Mouse (Mus musculus): ENCODE results near the gene Golt1b. TPM values are rescaled to one million over a fixed set of nuclear protein-coding genes. Genes with fewer than 3 reads are reported as not detected.

Golt1b gene
- 62.2 and 68.5 TPM in 2 replicates for polyA plus RNA-seq (2015; fragmentation: Nextera tagmentation; extraction: Ambion mirVana)

DNA sequence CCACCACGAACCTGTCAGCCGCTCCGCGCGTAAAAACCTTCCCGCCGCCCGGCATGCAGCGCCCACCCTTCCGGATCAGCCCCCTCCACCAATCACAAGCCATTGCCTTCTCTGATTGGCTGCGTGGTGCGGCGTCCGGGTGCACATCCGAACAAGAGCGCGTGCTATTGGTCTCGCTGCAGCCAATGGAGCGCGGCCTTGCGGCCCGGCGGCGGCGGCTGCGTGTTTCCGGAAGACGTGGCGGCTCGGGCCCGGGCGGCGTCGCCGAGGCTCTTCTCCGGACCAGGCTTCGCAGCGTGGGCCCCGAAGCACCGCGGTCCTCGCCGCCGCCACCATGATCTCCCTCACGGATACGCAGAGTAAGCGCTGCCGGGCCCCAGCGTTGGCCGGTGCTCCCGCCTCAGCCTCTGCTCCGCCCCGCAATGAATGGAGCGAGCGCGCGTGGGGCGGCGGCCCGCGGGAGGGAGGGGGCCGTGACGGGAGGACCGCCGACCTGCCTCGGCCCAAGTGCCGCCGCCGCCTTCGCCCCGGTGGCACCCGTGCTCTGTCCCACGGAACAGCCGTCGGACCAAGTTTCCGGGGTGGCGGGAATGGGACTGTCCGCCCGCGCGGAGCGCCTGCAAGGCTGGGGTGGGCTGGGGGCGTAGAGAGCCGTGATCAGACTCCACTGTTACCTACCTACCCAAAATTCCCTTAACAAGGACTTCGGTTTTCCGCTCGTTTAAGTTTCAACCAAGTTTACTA lies at the start of gene Golt1b, which contains the start of gene Recql:
Gene Golt1b (plus strand): TSS at position 211 of the 744 bp plus-strand sequence.
Gene Recql (minus strand): TSS at position 77 of the 744 bp plus-strand sequence.
- Histone ChIP-seq H3K27me3 (ENCODE audit: control insufficient read depth, insufficient read depth, low read length) (no peaks in the 10 kb centered on the region), H3K36me3 (ENCODE audit: control insufficient read depth, insufficient read depth, low read length) (no peaks in the 10 kb centered on the region), H3K27ac (replicated peaks) (peak within 1 kb of the TSS; percentile 72), H3K9me3 (ENCODE audit: control insufficient read depth, low read length) (no peaks in the 10 kb centered on the region), H3K4me3 (ENCODE audit: low read depth, low read length) (peak within 1 kb of the TSS; percentile 96), H3K9ac (ENCODE audit: low read length) (peak within 1 kb of the TSS; percentile 93), H3K4me2 (replicated peaks; ENCODE audit: low read depth) (peak within 1 kb of the TSS; percentile 80), H3K4me1 (replicated peaks; ENCODE audit: control insufficient read depth, insufficient read depth) (peaks cover 6% of the 10 kb centered on the region; the same call in 1 of the 2 replicates)
- DNase-seq (ENCODE audit: low spot score) (peak; percentile 97), ATAC-seq (ENCODE audit: low FRiP score, low TSS enrichment) (peak; percentile 100)
- TF ChIP-seq EP300 (optimal IDR thresholded peaks at IDR 0.05), result peak; percentile 92
- no peak for TF ChIP-seq CTCF (IDR thresholded peaks at IDR 0.05; ENCODE audit: low read depth)
- WGBS, result under 1% methylated on average over 65 of the region's 87 CpGs

DNA sequence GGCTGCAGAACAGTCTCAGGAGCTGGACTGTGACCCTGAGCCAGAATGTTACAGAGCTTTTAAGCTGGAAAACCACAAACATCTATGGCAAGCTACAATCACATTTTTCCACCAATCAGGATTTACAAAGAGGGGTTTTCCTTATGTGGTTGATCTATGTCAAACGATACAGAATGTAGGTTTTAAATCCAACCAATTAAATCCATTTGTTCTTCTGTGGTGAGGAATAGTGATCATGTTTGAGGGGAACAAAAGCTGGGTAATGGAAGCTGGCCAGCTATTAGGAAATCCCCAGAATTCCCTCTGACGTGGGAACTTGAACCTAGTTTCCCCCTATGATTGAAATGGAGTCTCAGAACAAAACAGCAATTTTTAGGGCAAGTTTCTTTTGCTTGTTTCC lies 48.1 kb upstream of the Golt1b start:
- Histone ChIP-seq H3K9me3 (ENCODE audit: control insufficient read depth, low read length) (no peaks in the 10 kb centered on the region), H3K4me2 (replicated peaks; ENCODE audit: low read depth) (no peak overlapping the region)

DNA sequence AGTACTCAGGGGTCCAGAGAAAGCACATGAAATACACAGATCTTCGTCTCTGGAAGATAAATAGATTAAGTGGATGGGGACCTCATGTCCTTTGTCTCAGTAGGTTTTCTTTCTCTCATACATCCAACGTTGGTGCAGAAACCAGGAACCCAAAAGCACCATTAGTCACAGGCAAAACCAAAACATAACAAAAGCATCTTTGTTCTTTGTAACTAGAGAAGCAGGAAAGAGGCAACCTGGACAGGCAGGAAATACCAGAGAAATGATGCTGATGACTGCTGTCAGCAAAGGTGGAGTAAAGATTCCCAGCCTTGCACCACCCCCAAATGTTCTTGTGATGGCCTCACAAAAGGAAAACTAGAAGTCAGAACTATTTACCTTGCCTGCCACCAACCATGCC lies 47.4 kb upstream of the Golt1b start:
- H3K4me1 ChIP-seq (replicated peaks; ENCODE audit: control insufficient read depth, insufficient read depth), result no peaks in the 10 kb centered on the region
- H3K36me3 ChIP-seq (ENCODE audit: control insufficient read depth, insufficient read depth, low read length), result no peaks in the 10 kb centered on the region
- peak overlapping the region; percentile 40; the same call in 1 of the 2 replicates for H3K27ac ChIP-seq (replicated peaks)
- TF ChIP-seq CTCF (IDR thresholded peaks at IDR 0.05; ENCODE audit: low read depth) (no peak), EP300 (optimal IDR thresholded peaks at IDR 0.05) (no peak)
- no peak for DNase-seq (ENCODE audit: low spot score)
- no peak overlapping the region for H3K4me3 ChIP-seq (ENCODE audit: low read depth, low read length)
- no peak for ATAC-seq (ENCODE audit: low FRiP score, low TSS enrichment)
- no peak overlapping the region for H3K9ac ChIP-seq (ENCODE audit: low read length)
- no peaks in the 10 kb centered on the region for H3K9me3 ChIP-seq (ENCODE audit: control insufficient read depth, low read length)
- H3K27me3 ChIP-seq (ENCODE audit: control insufficient read depth, insufficient read depth, low read length), result no peaks in the 10 kb centered on the region
- WGBS, result 27% methylated on average over 2 of the region's 2 CpGs
- H3K4me2 ChIP-seq (replicated peaks; ENCODE audit: low read depth), result no peak overlapping the region

More for the DNA sequence above, 48.1 kb upstream of the Golt1b start:
- Histone ChIP-seq H3K9ac (ENCODE audit: low read length) (no peak overlapping the region), H3K4me1 (replicated peaks; ENCODE audit: control insufficient read depth, insufficient read depth) (no peaks in the 10 kb centered on the region), H3K36me3 (ENCODE audit: control insufficient read depth, insufficient read depth, low read length) (no peaks in the 10 kb centered on the region), H3K4me3 (ENCODE audit: low read depth, low read length) (no peak overlapping the region), H3K27me3 (ENCODE audit: control insufficient read depth, insufficient read depth, low read length) (no peaks in the 10 kb centered on the region), H3K27ac (replicated peaks) (peak overlapping the region; percentile 40; the same call in 1 of the 2 replicates)
- ATAC-seq (ENCODE audit: low FRiP score, low TSS enrichment) (no peak), DNase-seq (ENCODE audit: low spot score) (no peak)
- WGBS, result 58% methylated on average over 2 of the region's 2 CpGs
- TF ChIP-seq CTCF (IDR thresholded peaks at IDR 0.05; ENCODE audit: low read depth) (no peak), EP300 (optimal IDR thresholded peaks at IDR 0.05) (no peak)

DNA sequence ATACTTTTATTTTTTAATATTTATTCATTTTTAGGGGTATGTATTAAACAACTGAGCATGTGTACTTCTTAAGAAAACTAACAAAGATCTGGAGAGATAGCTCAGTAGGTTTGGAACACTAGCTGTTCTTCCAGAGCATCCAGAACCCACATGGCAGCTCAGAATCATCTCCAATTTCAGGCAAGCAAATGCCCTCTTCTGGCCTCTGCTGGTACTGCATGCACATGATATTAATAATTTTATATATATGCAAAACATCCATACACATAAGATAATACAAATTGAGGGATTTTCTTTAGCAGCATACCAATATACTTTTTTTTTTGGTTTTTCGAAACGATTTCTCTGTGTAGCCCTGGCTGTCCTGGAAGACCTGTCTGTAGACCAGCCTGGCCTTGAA lies 43.5 kb upstream of the Golt1b start:
- 0 out of 2 replicates have a peak, but pooled peaks cover 4% of the 10 kb centered on the region for H3K4me1 ChIP-seq (replicated peaks; ENCODE audit: control insufficient read depth, insufficient read depth)
- no peak overlapping the region for H3K4me3 ChIP-seq (ENCODE audit: low read depth, low read length)
- TF ChIP-seq CTCF (IDR thresholded peaks at IDR 0.05; ENCODE audit: low read depth), result peak; percentile 83
- no peak for TF ChIP-seq EP300 (optimal IDR thresholded peaks at IDR 0.05)
- H3K27ac ChIP-seq (replicated peaks), result no peak overlapping the region
- H3K27me3 ChIP-seq (ENCODE audit: control insufficient read depth, insufficient read depth, low read length), result no peaks in the 10 kb centered on the region
- WGBS, result 62% methylated on average over 2 of the region's 2 CpGs
- H3K4me2 ChIP-seq (replicated peaks; ENCODE audit: low read depth), result no peak overlapping the region
- H3K9ac ChIP-seq (ENCODE audit: low read length), result no peak overlapping the region
- no peaks in the 10 kb centered on the region for H3K9me3 ChIP-seq (ENCODE audit: control insufficient read depth, low read length)
- ATAC-seq (ENCODE audit: low FRiP score, low TSS enrichment) (no peak), DNase-seq (ENCODE audit: low spot score) (peak; percentile 48)
- no peaks in the 10 kb centered on the region for H3K36me3 ChIP-seq (ENCODE audit: control insufficient read depth, insufficient read depth, low read length)

DNA sequence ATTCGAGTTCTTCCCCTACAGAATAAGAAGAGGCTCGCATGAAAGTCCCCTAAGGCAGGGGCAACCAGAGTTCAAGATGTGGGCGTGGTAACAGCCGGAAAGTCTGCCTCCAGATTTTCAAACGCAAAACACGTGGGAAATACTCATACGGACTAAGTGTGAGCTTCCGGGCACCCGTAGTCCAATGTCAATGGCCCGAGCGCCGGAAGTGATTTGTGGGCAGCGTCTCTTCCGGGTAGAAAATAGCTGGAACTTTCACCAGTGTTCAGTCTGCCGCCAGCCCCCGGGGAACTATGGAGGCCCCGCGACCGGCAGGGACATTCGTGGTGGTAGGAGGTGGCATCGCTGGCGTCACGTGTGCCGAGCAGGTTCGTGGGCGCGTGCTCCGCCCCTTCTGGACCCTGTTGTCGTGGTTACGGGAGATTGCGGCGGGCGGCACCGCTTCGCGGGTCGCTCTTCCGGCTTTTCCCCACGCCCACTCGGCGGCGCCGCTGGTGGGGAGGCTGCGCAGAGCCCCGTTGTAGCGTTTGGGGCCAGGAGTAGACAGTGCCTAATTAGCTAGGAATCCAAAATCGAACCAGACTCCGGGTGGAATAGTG lies 41.5 kb upstream of the Golt1b start, which contains the start of gene Pyroxd1:
Gene Pyroxd1 (plus strand): TSS at position 215 of the 599 bp plus-strand sequence.
- TF ChIP-seq EP300 (optimal IDR thresholded peaks at IDR 0.05), result peak; percentile 66
- TF ChIP-seq CTCF (IDR thresholded peaks at IDR 0.05; ENCODE audit: low read depth), result peak; percentile 8; the same call in 1 of the 2 replicates
- Histone ChIP-seq H3K4me2 (replicated peaks; ENCODE audit: low read depth) (peak within 1 kb of the TSS; percentile 56), H3K27ac (replicated peaks) (peak within 1 kb of the TSS; percentile 93), H3K27me3 (ENCODE audit: control insufficient read depth, insufficient read depth, low read length) (no peaks in the 10 kb centered on the region), H3K36me3 (ENCODE audit: control insufficient read depth, insufficient read depth, low read length) (no peaks in the 10 kb centered on the region), H3K9me3 (ENCODE audit: control insufficient read depth, low read length) (no peaks in the 10 kb centered on the region), H3K4me3 (ENCODE audit: low read depth, low read length) (peak within 1 kb of the TSS; percentile 79), H3K9ac (ENCODE audit: low read length) (peak within 1 kb of the TSS; percentile 77), H3K4me1 (replicated peaks; ENCODE audit: control insufficient read depth, insufficient read depth) (0 out of 2 replicates have a peak, but pooled peaks cover 4% of the 10 kb centered on the region)
- under 1% methylated on average over 48 of the region's 48 CpGs for WGBS
- DNase-seq (ENCODE audit: low spot score) (peak; percentile 88), ATAC-seq (ENCODE audit: low FRiP score, low TSS enrichment) (peak; percentile 90)

All from stomach, postnatal 0 days (tissue).